Mouse (Mus musculus): ENCODE data around the gene Gm4788. TPM values are rescaled to one million over a fixed set of nuclear protein-coding genes. Genes with fewer than 3 reads are reported as not detected.

Gene Gm4788
- 536 TPM for polyA plus RNA-seq (2014; fragmentation: Illumina TruSeq; extraction: RNeasy Lipid Tissue Mini Kit (QIAGEN cat#74804); ENCODE audit: low read depth, low replicate concordance)

GRCm38 (mm10) chr1:139781143-139781542 lies at the start of gene Gm4788:
TSS of gene Gm4788 (minus strand) at chr1:139781243.

Other genes starting within 250 kb of the Gm4788 start
- gene Cfhr1, start 221.0 kb downstream of the Gm4788 start, polyA plus RNA-seq (2014; fragmentation: Illumina TruSeq; extraction: RNeasy Lipid Tissue Mini Kit (QIAGEN cat#74804); ENCODE audit: low read depth, low replicate concordance), result 604 TPM
- 2,663 TPM for gene Cfhr2, start 77.5 kb upstream of the Gm4788 start, polyA plus RNA-seq (2014; fragmentation: Illumina TruSeq; extraction: RNeasy Lipid Tissue Mini Kit (QIAGEN cat#74804); ENCODE audit: low read depth, low replicate concordance)

Data from liver, adult 10 weeks (tissue).